Mouse (Mus musculus): ENCODE data around the gene Suco. TPM values are rescaled to one million over a fixed set of nuclear protein-coding genes. Genes with fewer than 3 reads are reported as not detected.

The Suco gene
- polyA plus RNA-seq, 1 experiment from 2014 or later: 10.6 TPM

DNA sequence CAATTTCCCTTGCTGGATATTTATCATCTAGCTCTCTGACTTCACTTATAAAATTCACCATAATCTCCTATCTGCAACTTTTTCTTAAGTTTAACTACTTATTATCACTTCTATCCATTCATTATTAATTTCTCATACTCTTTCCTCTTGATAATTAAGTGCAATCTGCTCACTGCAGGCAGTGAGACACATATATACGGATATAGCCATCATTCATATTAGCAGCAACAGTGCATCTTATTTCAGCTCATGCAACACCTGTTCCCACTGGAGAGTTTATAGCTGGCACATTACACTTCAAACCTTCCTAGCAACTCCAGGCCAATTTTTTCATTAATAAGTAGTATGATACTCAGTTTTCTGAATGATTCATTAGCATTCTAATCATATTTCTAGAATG is 7.1 kb downstream of the Suco start:
- no peak overlapping the region for H3K4me2 ChIP-seq (ENCODE audit: low read depth, low read length)
- H3K4me3 ChIP-seq (ENCODE audit: low read length): no peak overlapping the region
- no peaks in the 10 kb centered on the region for H3K27me3 ChIP-seq (replicated peaks; ENCODE audit: control insufficient read depth, insufficient read depth, low read length)
- ATAC-seq: no peak
- no peaks in the 10 kb centered on the region for H3K9me3 ChIP-seq (ENCODE audit: control insufficient read depth, low read length)
- no peak overlapping the region for H3K9ac ChIP-seq (ENCODE audit: low read depth, low read length)
- H3K36me3 ChIP-seq (ENCODE audit: control insufficient read depth, insufficient read depth, low read length): no peaks in the 10 kb centered on the region
- 0 out of 2 replicates have a peak, but pooled peaks cover 2% of the 10 kb centered on the region for H3K4me1 ChIP-seq (ENCODE audit: control insufficient read depth, insufficient read depth, low read length)
- 73% methylated on average over 1 of the region's 1 CpGs for WGBS
- no peak overlapping the region for H3K27ac ChIP-seq (ENCODE audit: low read length)

DNA sequence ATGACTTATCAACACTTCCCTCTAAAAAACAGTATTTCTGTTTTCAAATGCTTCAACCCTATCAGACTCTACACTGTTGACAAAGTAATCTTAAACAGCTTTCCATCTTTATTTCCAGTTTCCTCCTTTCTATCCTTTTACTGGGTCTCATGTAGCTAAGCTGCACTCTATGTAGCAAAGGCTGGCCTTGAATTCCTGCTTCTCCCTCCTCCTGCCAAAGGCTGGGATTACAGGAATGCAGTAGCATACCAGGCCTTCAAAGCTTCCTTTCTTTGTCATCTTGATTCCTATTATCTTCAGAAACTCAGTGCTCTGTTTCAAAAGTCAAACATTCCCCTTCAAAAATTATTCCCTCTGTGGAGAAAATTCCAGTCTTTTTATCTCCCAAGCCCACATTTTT is 8.1 kb downstream of the Suco start:
- Histone ChIP-seq H3K4me3 (ENCODE audit: low read length) (no peak overlapping the region), H3K4me1 (ENCODE audit: control insufficient read depth, insufficient read depth, low read length) (0 out of 2 replicates have a peak, but pooled peaks cover 2% of the 10 kb centered on the region), H3K27me3 (replicated peaks; ENCODE audit: control insufficient read depth, insufficient read depth, low read length) (no peaks in the 10 kb centered on the region), H3K9me3 (ENCODE audit: control insufficient read depth, low read length) (no peaks in the 10 kb centered on the region), H3K27ac (ENCODE audit: low read length) (no peak overlapping the region), H3K9ac (ENCODE audit: low read depth, low read length) (no peak overlapping the region), H3K36me3 (ENCODE audit: control insufficient read depth, insufficient read depth, low read length) (no peaks in the 10 kb centered on the region), H3K4me2 (ENCODE audit: low read depth, low read length) (no peak overlapping the region)
- ATAC-seq: no peak

DNA sequence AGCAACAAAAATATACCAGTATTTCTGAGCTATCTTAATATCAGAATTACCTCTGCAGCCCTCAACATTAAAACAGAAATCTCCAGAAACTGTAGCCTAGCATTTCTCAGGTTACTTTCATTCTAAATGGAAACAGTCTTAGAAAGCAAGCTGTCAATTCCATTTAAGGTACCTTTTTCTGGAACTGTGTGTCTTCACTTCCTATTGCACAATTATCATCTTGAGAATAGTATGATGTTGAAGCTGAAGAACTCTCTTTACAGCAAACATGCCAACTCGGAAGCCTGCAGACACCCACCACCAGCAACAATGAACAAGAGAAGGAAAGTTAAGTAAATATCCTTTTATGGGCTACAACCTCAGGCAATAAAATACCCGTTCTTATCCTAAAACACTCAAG is 12.7 kb downstream of the Suco start:
- Histone ChIP-seq H3K27ac (ENCODE audit: low read length) (no peak overlapping the region), H3K36me3 (ENCODE audit: control insufficient read depth, insufficient read depth, low read length) (no peaks in the 10 kb centered on the region), H3K9ac (ENCODE audit: low read depth, low read length) (no peak overlapping the region), H3K4me2 (ENCODE audit: low read depth, low read length) (no peak overlapping the region), H3K4me1 (ENCODE audit: control insufficient read depth, insufficient read depth, low read length) (0 out of 2 replicates have a peak, but pooled peaks cover 2% of the 10 kb centered on the region), H3K4me3 (ENCODE audit: low read length) (no peak overlapping the region), H3K27me3 (replicated peaks; ENCODE audit: control insufficient read depth, insufficient read depth, low read length) (no peaks in the 10 kb centered on the region), H3K9me3 (ENCODE audit: control insufficient read depth, low read length) (no peaks in the 10 kb centered on the region)
- WGBS: 29% methylated on average over 2 of the region's 2 CpGs
- ATAC-seq: no peak

DNA sequence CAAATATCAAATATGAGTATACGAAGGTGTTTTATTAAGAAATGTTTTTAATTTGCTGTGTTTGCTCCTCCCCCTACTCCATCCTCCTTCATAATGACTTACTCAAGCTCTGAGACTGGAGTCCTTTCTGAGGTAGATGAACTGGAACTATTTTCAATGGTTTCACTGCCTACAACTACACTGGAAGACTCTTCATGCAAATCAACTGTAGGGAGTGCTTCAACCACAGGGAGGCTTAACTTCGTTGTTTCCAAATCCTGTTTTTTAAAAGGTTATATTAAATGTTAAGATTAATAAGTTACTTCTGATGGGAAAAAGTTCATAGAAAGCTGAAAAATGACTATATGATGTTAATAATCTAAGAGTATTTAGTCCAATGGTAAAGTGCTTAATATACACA is 17.2 kb downstream of the Suco start:
- no peak for ATAC-seq
- H3K9me3 ChIP-seq (ENCODE audit: control insufficient read depth, low read length): no peaks in the 10 kb centered on the region
- WGBS: 94% methylated on average over 2 of the region's 2 CpGs
- H3K27ac ChIP-seq (ENCODE audit: low read length): no peak overlapping the region
- H3K9ac ChIP-seq (ENCODE audit: low read depth, low read length): no peak overlapping the region
- no peak overlapping the region for H3K4me2 ChIP-seq (ENCODE audit: low read depth, low read length)
- H3K36me3 ChIP-seq (ENCODE audit: control insufficient read depth, insufficient read depth, low read length): no peaks in the 10 kb centered on the region
- H3K27me3 ChIP-seq (replicated peaks; ENCODE audit: control insufficient read depth, insufficient read depth, low read length): no peaks in the 10 kb centered on the region
- H3K4me1 ChIP-seq (ENCODE audit: control insufficient read depth, insufficient read depth, low read length): no peaks in the 10 kb centered on the region
- H3K4me3 ChIP-seq (ENCODE audit: low read length): no peak overlapping the region

- Histone ChIP-seq H3K27me3 (replicated peaks; ENCODE audit: control insufficient read depth, insufficient read depth, low read length) (no peaks in the 10 kb centered on the region), H3K27ac (ENCODE audit: low read length) (no peak overlapping the region), H3K9me3 (ENCODE audit: control insufficient read depth, low read length) (no peaks in the 10 kb centered on the region), H3K4me2 (ENCODE audit: low read depth, low read length) (no peak overlapping the region), H3K9ac (ENCODE audit: low read depth, low read length) (no peak overlapping the region), H3K4me1 (ENCODE audit: control insufficient read depth, insufficient read depth, low read length) (no peaks in the 10 kb centered on the region), H3K4me3 (ENCODE audit: low read length) (no peak overlapping the region), H3K36me3 (ENCODE audit: control insufficient read depth, insufficient read depth, low read length) (peaks cover 3% of the 10 kb centered on the region; the same call in 1 of the 2 replicates)
- WGBS: 94% methylated on average over 2 of the region's 2 CpGs
- no peak for ATAC-seq
Measured at GRCm38 (mm10) chr1:161826677-161827076, 49.8 kb downstream of the Suco start.

- 81% methylated on average over 5 of the region's 5 CpGs for WGBS
- Histone ChIP-seq H3K27me3 (replicated peaks; ENCODE audit: control insufficient read depth, insufficient read depth, low read length) (no peaks in the 10 kb centered on the region), H3K9ac (ENCODE audit: low read depth, low read length) (no peak overlapping the region), H3K36me3 (ENCODE audit: control insufficient read depth, insufficient read depth, low read length) (no peaks in the 10 kb centered on the region), H3K9me3 (ENCODE audit: control insufficient read depth, low read length) (no peaks in the 10 kb centered on the region), H3K4me2 (ENCODE audit: low read depth, low read length) (no peak overlapping the region), H3K4me3 (ENCODE audit: low read length) (no peak overlapping the region), H3K4me1 (ENCODE audit: control insufficient read depth, insufficient read depth, low read length) (no peaks in the 10 kb centered on the region), H3K27ac (ENCODE audit: low read length) (no peak overlapping the region)
- no peak for ATAC-seq
Measured at GRCm38 (mm10) chr1:161809428-161809827, 67.1 kb downstream of the Suco start.

GRCm38 (mm10) chr1:161808980-161809379 is 67.5 kb downstream of the Suco start:
- Histone ChIP-seq H3K4me3 (ENCODE audit: low read length) (no peak overlapping the region), H3K27me3 (replicated peaks; ENCODE audit: control insufficient read depth, insufficient read depth, low read length) (no peaks in the 10 kb centered on the region), H3K27ac (ENCODE audit: low read length) (no peak overlapping the region), H3K9me3 (ENCODE audit: control insufficient read depth, low read length) (no peaks in the 10 kb centered on the region), H3K9ac (ENCODE audit: low read depth, low read length) (no peak overlapping the region), H3K4me2 (ENCODE audit: low read depth, low read length) (no peak overlapping the region), H3K4me1 (ENCODE audit: control insufficient read depth, insufficient read depth, low read length) (no peaks in the 10 kb centered on the region), H3K36me3 (ENCODE audit: control insufficient read depth, insufficient read depth, low read length) (no peaks in the 10 kb centered on the region)
- ATAC-seq: no peak
- WGBS: 43% methylated on average over 6 of the region's 6 CpGs

DNA sequence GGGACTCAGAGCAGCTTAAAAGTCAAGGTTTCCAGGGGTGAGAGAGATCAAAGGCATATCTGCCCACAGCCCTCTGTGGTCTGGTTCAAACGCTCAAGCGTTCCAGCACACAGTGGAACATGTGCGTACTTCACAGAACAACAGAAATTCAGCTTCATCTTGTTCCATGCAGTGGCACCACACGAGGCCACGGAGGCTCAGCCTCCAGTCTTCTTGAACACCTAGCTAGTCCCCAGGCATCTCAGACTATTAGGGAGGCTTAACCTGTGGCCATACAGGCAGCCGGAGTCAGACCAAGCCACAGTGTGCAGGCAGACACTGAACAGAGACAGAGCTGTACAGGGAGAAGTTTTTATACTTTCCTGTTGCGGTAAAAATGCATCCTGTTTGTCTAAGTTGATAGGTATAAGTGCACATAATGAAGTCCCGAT is 71.9 kb downstream of the Suco start:
- Histone ChIP-seq H3K4me3 (ENCODE audit: low read length) (no peak overlapping the region), H3K36me3 (ENCODE audit: control insufficient read depth, insufficient read depth, low read length) (no peaks in the 10 kb centered on the region), H3K27ac (ENCODE audit: low read length) (no peak overlapping the region), H3K9me3 (ENCODE audit: control insufficient read depth, low read length) (no peaks in the 10 kb centered on the region), H3K4me1 (ENCODE audit: control insufficient read depth, insufficient read depth, low read length) (no peaks in the 10 kb centered on the region), H3K4me2 (ENCODE audit: low read depth, low read length) (no peak overlapping the region), H3K9ac (ENCODE audit: low read depth, low read length) (no peak overlapping the region), H3K27me3 (replicated peaks; ENCODE audit: control insufficient read depth, insufficient read depth, low read length) (no peaks in the 10 kb centered on the region)
- 83% methylated on average over 8 of the region's 8 CpGs for WGBS
- no peak for ATAC-seq

DNA sequence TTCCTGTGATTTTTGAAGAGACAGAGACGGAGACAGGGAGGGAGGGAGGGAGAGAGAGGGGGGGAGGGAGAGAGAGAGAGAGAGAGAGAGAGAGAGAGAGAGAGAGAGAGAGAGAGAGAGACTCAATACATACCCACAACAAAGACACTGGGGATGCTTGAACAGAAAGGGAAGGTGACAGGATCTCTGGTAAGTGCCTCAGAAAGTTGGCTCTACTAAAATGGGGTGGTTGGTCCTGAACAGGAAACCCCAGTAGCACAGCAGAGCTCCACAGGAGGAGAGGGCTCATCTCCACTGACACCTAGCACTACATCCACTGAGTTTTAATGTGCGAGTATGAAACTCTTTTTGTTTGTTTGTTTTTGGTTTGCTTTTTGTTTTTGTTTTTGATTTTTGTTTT is 75.2 kb downstream of the Suco start:
- WGBS: 81% methylated on average over 2 of the region's 2 CpGs
- no peaks in the 10 kb centered on the region for H3K9me3 ChIP-seq (ENCODE audit: control insufficient read depth, low read length)
- H3K27me3 ChIP-seq (replicated peaks; ENCODE audit: control insufficient read depth, insufficient read depth, low read length): no peaks in the 10 kb centered on the region
- no peak overlapping the region for H3K4me3 ChIP-seq (ENCODE audit: low read length)
- no peaks in the 10 kb centered on the region for H3K36me3 ChIP-seq (ENCODE audit: control insufficient read depth, insufficient read depth, low read length)
- no peak overlapping the region for H3K4me2 ChIP-seq (ENCODE audit: low read depth, low read length)
- H3K9ac ChIP-seq (ENCODE audit: low read depth, low read length): no peak overlapping the region
- H3K27ac ChIP-seq (ENCODE audit: low read length): no peak overlapping the region
- H3K4me1 ChIP-seq (ENCODE audit: control insufficient read depth, insufficient read depth, low read length): no peaks in the 10 kb centered on the region
- ATAC-seq: no peak

- ATAC-seq: no peak
Measured at GRCm38 (mm10) chr1:161800256-161800655, 76.2 kb downstream of the Suco start.

More at GRCm38 (mm10) chr1:161800256-161800655, 76.2 kb downstream of the Suco start:
- Histone ChIP-seq H3K9ac (ENCODE audit: low read depth, low read length) (no peak overlapping the region), H3K27ac (ENCODE audit: low read length) (no peak overlapping the region), H3K4me3 (ENCODE audit: low read length) (no peak overlapping the region), H3K4me2 (ENCODE audit: low read depth, low read length) (no peak overlapping the region), H3K27me3 (replicated peaks; ENCODE audit: control insufficient read depth, insufficient read depth, low read length) (no peaks in the 10 kb centered on the region), H3K9me3 (ENCODE audit: control insufficient read depth, low read length) (no peaks in the 10 kb centered on the region), H3K36me3 (ENCODE audit: control insufficient read depth, insufficient read depth, low read length) (no peaks in the 10 kb centered on the region), H3K4me1 (ENCODE audit: control insufficient read depth, insufficient read depth, low read length) (no peaks in the 10 kb centered on the region)
